Mouse (Mus musculus) embryonic facial prominence, embryonic 11.5 days (tissue): ENCODE measurements around the gene Cdc37. TPM values are rescaled to one million over a fixed set of nuclear protein-coding genes. Genes with fewer than 3 reads are reported as not detected.
A peak's percentile ranks its signal among the peaks of the same experiment; 100 is the strongest.

Experiments used
- ATAC-seq: fragments of 200-750 bp; cut with Nextera tagmentation; replicated peaks from 2 replicates; pipeline ENCODE4 v1.8.0; 2017; ENCODE audit warnings: low read depth; ENCODE audit not compliant: insufficient number of reproducible peaks, low FRiP score, low TSS enrichment
- DNase-seq: peaks from one replicate; pipeline ENCODE4 v3.0.0-alpha.2; 2015; ENCODE audit warnings: low spot score
- H3K27ac ChIP-seq: fragments of 300-500 bp; sonication (generic); replicated peaks from 2 replicates; pipeline ENCODE4 v1.5.1; 2014; ENCODE audit warnings: mild to moderate bottlenecking, low read depth, low read length, control low read depth
- H3K27me3 ChIP-seq: fragments of 300-500 bp; sonication (generic); 2 replicates; pipeline ENCODE4 v1.6.1; 2014; ENCODE audit warnings: mild to moderate bottlenecking, low read length, moderate library complexity, mixed read lengths; ENCODE audit not compliant: control insufficient read depth, insufficient read depth
- H3K36me3 ChIP-seq: fragments of 300-500 bp; sonication (generic); replicated peaks from 2 replicates; pipeline ENCODE4 v1.6.1; 2014; ENCODE audit warnings: low read depth, mild to moderate bottlenecking, low read length, moderate library complexity, mixed read lengths; ENCODE audit not compliant: control insufficient read depth, insufficient read depth
- H3K4me1 ChIP-seq: fragments of 300-500 bp; sonication (generic); 2 replicates; pipeline ENCODE4 v1.6.1; 2014; ENCODE audit warnings: low read length, mixed read lengths; ENCODE audit not compliant: control insufficient read depth, insufficient read depth
- H3K4me2 ChIP-seq: fragments of 300-500 bp; sonication (generic); 2 replicates; pipeline ENCODE4 v1.6.1; 2014; ENCODE audit warnings: low read depth, mild to moderate bottlenecking, control low read depth, low read length, moderate library complexity
- H3K4me3 ChIP-seq: fragments of 300-500 bp; sonication (generic); 2 replicates; pipeline ENCODE4 v1.5.1; 2014; ENCODE audit warnings: low read depth, low read length, control low read depth
- H3K9ac ChIP-seq: fragments of 300-500 bp; sonication (generic); replicated peaks from 2 replicates; pipeline ENCODE4 v1.6.1; 2014; ENCODE audit warnings: mild to moderate bottlenecking, control low read depth, low read length
- H3K9me3 ChIP-seq: fragments of 300-500 bp; sonication (generic); replicated peaks from 2 replicates; pipeline ENCODE4 v1.6.1; 2016; ENCODE audit warnings: mild to moderate bottlenecking, low read length, inconsistent platforms, mixed read lengths; ENCODE audit not compliant: control insufficient read depth
- WGBS: fragments of 180-500 bp; shearing (Covaris S2); extraction: QIAGEN DNeasy Blood & Tissue Kit; methylation state at CpG from one replicate; pipeline ENCODE4 v1.1.7; 2014; 5-methylcytosine and 5-hydroxymethylcytosine counted together
- polyA plus RNA-seq: library from polyadenylated mRNA; unstranded; fragments of >200 nt; fragmentation: Nextera tagmentation; extraction: Ambion mirVana; gene quantifications from 2 replicates; pipeline ENCODE4 v1.2.1, GENCODE M21; 2014

The Cdc37 gene
- polyA plus RNA-seq, 1 experiment from 2014 or later: 371 TPM

DNA sequence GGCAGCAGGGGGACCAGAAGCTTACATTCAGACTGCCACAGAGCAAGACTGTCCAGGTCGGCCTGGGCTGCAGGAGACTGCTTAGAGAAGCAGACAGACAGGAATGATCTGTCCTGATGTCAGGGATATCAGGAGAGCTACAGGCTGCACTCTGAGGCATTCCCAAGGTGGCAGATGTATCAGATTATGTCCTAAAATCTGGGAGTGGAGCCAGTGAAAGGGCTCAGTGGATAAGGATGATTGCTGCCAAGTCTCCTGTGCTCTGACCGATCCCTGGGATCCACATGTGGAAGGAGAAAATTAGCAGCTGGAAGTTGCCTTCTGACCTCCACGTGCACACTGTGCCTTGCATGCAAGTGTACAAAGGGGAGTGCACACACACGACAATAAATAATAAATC lies 30.6 kb upstream of the Cdc37 start:
- peaks cover 3% of the 10 kb centered on the region; the same call in 1 of the 2 replicates for H3K27me3 ChIP-seq
- H3K36me3 ChIP-seq: no peaks in the 10 kb centered on the region
- no peak overlapping the region for H3K4me3 ChIP-seq
- H3K9me3 ChIP-seq: no peaks in the 10 kb centered on the region
- 62% methylated on average over 4 of the region's 4 CpGs for WGBS
- no peak overlapping the region for H3K27ac ChIP-seq
- ATAC-seq: no peak
- H3K4me2 ChIP-seq: no peak overlapping the region
- H3K4me1 ChIP-seq: peaks cover 2% of the 10 kb centered on the region; the same call in 1 of the 2 replicates
- DNase-seq: no peak
- H3K9ac ChIP-seq: no peak overlapping the region

DNA sequence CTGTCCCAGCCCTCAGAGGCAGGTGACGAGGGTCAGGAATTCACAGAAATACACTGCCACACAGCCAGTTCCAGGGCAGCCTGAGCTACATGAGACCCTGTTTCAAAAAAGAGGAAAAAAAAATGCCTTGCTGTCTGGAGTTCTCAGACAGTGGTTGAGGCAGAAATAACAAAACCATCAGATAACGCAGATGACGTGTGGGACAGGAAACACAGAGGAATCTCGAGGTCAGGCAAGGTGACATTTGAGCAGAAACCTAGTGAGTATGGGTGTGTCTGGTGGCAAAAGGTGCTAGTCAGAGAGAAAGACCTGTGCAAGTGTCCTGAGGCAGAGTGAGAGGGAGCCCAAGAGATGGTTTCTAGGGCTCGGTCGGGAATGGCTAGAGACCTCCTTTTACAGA lies 22.6 kb upstream of the Cdc37 start:
- Histone ChIP-seq H3K27ac (no peak overlapping the region), H3K4me3 (no peak overlapping the region), H3K4me2 (no peak overlapping the region), H3K36me3 (no peaks in the 10 kb centered on the region), H3K9me3 (no peaks in the 10 kb centered on the region), H3K27me3 (no peaks in the 10 kb centered on the region), H3K9ac (no peak overlapping the region), H3K4me1 (no peaks in the 10 kb centered on the region)
- WGBS: 66% methylated on average over 6 of the region's 6 CpGs
- DNase-seq (no peak), ATAC-seq (no peak)

DNA sequence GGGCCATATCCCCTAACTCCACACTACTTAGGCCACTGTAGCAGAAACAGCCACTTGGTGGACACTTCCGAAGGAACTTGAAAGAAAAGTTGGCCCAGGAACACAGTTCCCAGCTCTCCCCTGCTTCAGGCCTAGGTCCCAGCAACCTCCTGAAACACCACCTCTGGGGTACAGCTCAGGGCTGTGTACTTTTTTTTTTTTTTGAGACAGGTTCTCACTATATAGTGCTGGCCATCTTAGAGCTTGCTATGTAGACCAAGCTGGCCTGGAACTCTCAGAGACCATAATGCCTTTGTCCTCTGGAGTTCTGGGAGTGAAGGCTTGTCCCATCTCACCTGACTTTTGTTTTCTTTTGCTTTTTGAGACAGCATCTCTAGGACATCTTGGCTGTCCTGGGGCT lies 19.4 kb upstream of the Cdc37 start:
- no peak for DNase-seq
- Histone ChIP-seq H3K27me3 (peaks cover 27% of the 10 kb centered on the region), H3K36me3 (no peaks in the 10 kb centered on the region), H3K4me2 (no peak overlapping the region), H3K9me3 (no peaks in the 10 kb centered on the region), H3K9ac (no peak overlapping the region), H3K27ac (no peak overlapping the region), H3K4me3 (no peak overlapping the region), H3K4me1 (peaks cover 10% of the 10 kb centered on the region)
- 30% methylated on average over 1 of the region's 1 CpGs for WGBS
- ATAC-seq: no peak

DNA sequence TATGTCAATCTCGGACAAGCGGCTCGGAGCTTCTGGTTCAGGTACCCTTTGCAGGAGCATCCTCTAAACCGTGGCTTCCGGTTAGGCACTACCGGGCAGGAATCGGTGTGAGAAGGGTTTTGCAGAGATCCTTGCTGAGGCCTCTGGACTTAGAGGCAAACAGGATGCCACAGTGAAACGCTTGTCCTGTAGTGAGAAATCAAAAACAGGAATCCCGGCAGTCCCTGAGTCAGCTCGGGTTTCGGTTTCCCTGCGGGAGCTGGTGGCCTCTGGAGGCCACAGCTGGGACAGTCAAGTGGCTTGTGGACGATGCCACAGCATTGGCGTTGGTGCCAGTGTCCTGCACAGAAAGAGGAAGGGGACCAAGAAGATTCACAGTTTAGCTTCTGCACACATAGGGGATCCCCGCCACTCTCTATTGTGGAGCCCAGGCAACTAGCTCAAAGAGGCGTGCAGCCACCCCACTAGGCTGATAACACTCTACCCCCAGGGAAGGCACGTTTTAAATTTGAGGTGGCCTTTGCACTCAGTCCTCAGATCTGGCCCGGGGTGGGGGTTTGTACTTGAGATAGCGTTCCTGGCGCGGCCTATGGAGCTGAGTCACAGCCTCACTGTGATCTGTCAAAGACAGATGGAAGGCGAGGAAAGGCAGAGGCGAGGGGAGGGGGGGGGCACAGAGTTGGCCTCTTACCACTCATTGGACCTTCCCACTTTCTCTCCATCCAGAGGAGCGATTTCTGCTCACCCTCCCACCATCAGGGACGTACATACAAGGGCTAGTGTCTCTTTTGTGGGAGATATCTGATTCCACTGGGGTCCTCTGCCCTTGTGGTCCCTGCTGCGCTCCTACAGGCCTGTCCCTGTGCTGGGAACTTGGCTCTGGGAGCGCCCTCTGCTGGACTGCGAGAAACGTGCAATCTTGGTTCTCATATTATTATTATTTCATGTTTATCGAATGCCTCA lies 18.7 kb upstream of the Cdc37 start:
- ATAC-seq: peak; percentile 25; the same call in 1 of the 2 replicates
- peaks cover 14% of the 10 kb centered on the region for H3K4me1 ChIP-seq

DNA sequence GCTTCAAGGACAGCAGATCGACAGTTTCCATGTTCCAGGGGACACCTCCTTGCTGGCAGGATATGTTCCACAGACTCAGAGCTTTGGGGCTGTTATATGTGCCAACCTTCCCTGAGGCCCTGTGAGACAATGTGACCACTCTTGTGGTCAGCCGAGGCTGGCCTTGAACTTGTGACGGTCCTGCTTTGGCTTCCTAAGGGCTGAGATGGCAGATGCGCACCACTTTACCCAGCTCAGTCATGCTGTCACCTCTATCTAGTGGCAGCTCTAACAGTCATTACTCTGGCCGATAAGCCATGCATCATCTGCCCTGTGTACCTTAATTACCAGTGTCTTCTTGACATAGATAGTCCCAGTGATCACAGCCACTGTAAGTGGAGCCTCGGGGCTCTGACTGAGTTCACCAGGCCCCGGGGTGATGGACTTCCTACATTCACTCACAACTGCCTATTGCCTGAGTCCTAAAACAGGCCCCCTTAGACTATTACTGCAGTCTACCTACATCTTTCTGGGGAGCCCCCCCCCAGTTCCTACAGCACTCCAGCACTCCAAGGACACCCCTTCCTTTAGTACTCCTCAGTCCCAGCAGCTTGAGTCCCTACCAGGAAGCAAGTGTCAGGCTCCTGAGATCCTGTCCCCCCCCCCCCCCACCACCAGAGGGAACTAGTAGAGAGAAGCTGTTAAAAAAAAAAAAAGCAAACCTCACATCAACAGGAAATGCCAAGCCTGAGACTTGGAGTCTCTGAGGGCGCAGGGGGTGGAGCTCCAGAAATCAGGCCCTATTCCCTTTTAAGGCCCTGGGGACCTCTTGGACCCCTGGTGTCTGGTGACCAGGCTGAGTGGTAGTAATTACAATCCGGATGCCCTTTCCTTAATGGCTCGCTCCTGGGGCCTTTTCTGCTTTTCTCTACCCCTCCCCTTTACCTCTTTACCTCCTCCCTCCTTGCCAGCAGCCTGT lies 17.6 kb upstream of the Cdc37 start:
- H3K4me1 ChIP-seq: peaks cover 14% of the 10 kb centered on the region
- DNase-seq (peak; percentile 73), ATAC-seq (no peak)
- 45% methylated on average over 10 of the region's 10 CpGs for WGBS
- H3K9me3 ChIP-seq: no peaks in the 10 kb centered on the region
- H3K27me3 ChIP-seq: peaks cover 34% of the 10 kb centered on the region
- 0 out of 2 replicates have a peak overlapping the region, but pooled peaks have one; percentile 3 for H3K4me3 ChIP-seq
- peak overlapping the region; percentile 32 for H3K4me2 ChIP-seq
- peak overlapping the region; percentile 39 for H3K9ac ChIP-seq
- H3K36me3 ChIP-seq: no peaks in the 10 kb centered on the region
- peak overlapping the region; percentile 72 for H3K27ac ChIP-seq

More for the DNA sequence above, 18.7 kb upstream of the Cdc37 start:
- H3K4me2 ChIP-seq: peak overlapping the region; percentile 32
- peak overlapping the region; percentile 72 for H3K27ac ChIP-seq
- no peaks in the 10 kb centered on the region for H3K9me3 ChIP-seq
- DNase-seq: peak; percentile 86
- H3K9ac ChIP-seq: peak overlapping the region; percentile 39
- no peak overlapping the region for H3K4me3 ChIP-seq
- H3K36me3 ChIP-seq: no peaks in the 10 kb centered on the region
- peaks cover 34% of the 10 kb centered on the region for H3K27me3 ChIP-seq
- WGBS: 8% methylated on average over 30 of the region's 30 CpGs

DNA sequence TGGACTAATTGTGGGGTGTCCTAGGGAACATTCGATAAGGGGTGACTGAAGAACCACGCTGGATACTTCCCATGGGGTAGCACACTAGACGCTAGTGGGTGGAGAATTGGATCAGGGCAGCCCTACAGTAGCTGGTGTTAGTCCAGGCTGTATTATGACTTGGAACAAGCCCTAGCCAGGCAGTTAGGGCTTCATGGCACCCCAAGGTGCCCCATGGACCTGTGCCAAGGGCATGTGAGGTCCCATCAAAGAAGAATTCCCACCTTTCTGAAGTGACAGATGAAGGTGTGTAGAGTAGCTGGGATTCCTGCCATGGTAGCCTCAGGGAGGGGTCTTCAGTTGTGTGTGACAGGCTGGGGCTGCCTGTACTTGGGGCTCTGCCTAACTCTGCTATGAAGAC lies 16.7 kb upstream of the Cdc37 start:
- DNase-seq: no peak
- Histone ChIP-seq H3K4me2 (peak overlapping the region; percentile 77), H3K27ac (no peak overlapping the region)

DNA sequence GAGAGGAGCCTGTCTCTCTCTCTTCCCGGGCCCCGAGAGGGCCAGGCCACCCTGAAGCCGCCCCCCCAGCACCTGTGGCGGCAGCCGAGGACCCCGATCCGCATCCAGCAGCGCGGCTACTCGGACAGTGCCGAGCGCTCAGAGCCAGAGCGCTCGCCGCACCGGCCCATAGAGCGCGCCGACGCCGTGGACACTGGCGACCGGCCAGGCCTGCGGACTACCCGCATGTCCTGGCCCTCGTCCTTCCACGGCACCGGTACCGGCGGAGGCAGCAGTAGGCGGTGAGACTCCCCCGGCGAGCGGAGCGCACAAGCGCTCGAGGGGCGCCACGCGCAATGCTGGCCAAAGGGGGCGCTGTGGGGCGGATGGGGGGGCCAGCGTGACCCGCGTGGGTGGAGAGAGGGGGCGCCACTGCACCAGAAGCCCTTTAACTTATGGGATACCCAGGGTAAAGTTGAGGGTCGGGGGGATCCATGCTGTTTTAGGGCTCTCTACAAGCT lies 16.2 kb upstream of the Cdc37 start:
- Histone ChIP-seq H3K4me2 (peak overlapping the region; percentile 77), H3K36me3 (no peaks in the 10 kb centered on the region), H3K4me1 (peaks cover 14% of the 10 kb centered on the region), H3K27ac (no peak overlapping the region), H3K9ac (peak overlapping the region; percentile 51), H3K9me3 (no peaks in the 10 kb centered on the region), H3K27me3 (peaks cover 39% of the 10 kb centered on the region), H3K4me3 (peak overlapping the region; percentile 49)
- 2% methylated on average over 41 of the region's 47 CpGs for WGBS
- DNase-seq: peak; percentile 60
- no peak for ATAC-seq

More for the DNA sequence above, 16.7 kb upstream of the Cdc37 start:
- peaks cover 39% of the 10 kb centered on the region for H3K27me3 ChIP-seq
- H3K4me3 ChIP-seq: peak overlapping the region; percentile 49
- 38% methylated on average over 3 of the region's 3 CpGs for WGBS
- no peak overlapping the region for H3K9ac ChIP-seq
- peaks cover 14% of the 10 kb centered on the region for H3K4me1 ChIP-seq
- no peaks in the 10 kb centered on the region for H3K36me3 ChIP-seq
- no peak for ATAC-seq
- H3K9me3 ChIP-seq: no peaks in the 10 kb centered on the region
